Mouse (Mus musculus) CH12.LX (cell line): ENCODE measurements around the gene Spout1. TPM values are rescaled to one million over a fixed set of nuclear protein-coding genes. Genes with fewer than 3 reads are reported as not detected.

Experiments used
- DNase-seq: peaks from one replicate; pipeline ENCODE4 v3.0.0-alpha.2; 2013; ENCODE audit errors: extremely low read depth
- H3K27ac ChIP-seq: 2 replicates; pipeline ENCODE4 v1.5.1; 2012; ENCODE audit warnings: low read depth, mild to moderate bottlenecking, control low read depth, moderate library complexity; ENCODE audit not compliant: insufficient read depth
- H3K27me3 ChIP-seq: replicated peaks from 2 replicates; pipeline ENCODE3; 2012; ENCODE audit warnings: inconsistent platforms
- H3K36me3 ChIP-seq, 2 experiments: replicated peaks in 1 of 2; 2 replicates each; pipeline versions ENCODE3 to v1.6.1; 2012; ENCODE audit warnings: inconsistent platforms in 1 of 2, low read length in 1 of 2, mild to moderate bottlenecking in 1 of 2, mixed read lengths in 1 of 2, moderate library complexity in 1 of 2; ENCODE audit not compliant: control insufficient read depth in 1 of 2, insufficient read depth in 1 of 2
- H3K4me1 ChIP-seq, 2 experiments: 2 replicates each; pipeline ENCODE4 v1.6.1; 2012; ENCODE audit warnings: inconsistent platforms in 1 of 2, moderate library complexity in 1 of 2; ENCODE audit not compliant: insufficient read depth in 2 of 2, control insufficient read depth in 1 of 2
- H3K4me2 ChIP-seq: 2 replicates; pipeline ENCODE4 v1.6.1; 2012; ENCODE audit warnings: low read depth, mild to moderate bottlenecking, control low read depth; ENCODE audit not compliant: poor library complexity, insufficient read depth, severe bottlenecking
- H3K4me3 ChIP-seq, 3 experiments: fragments of 150-350 bp in 1 of 3; sonication (generic) in 1 of 3; replicated peaks in 1 of 3; 2 replicates each; pipeline versions ENCODE3 to v1.5.1; 2011 to 2012; ENCODE audit warnings: low read depth in 2 of 3, low read length in 2 of 3, mild to moderate bottlenecking in 2 of 3, moderate library complexity in 2 of 3, control low read depth in 1 of 3, improper control_type of control experiment in 1 of 3, inconsistent platforms in 1 of 3, mixed read lengths in 1 of 3; ENCODE audit not compliant: poor library complexity in 1 of 3
- H3K79me2 ChIP-seq: replicated peaks from 2 replicates; pipeline ENCODE4 v1.6.1; 2012; ENCODE audit warnings: mild to moderate bottlenecking, moderate library complexity; ENCODE audit not compliant: control insufficient read depth, poor library complexity, insufficient read depth, severe bottlenecking; ENCODE audit errors: extremely low read depth
- H3K9ac ChIP-seq: 2 replicates; pipeline ENCODE4 v1.6.1; 2012; ENCODE audit warnings: low read depth, mild to moderate bottlenecking, control low read depth, moderate library complexity; ENCODE audit not compliant: insufficient read depth
- H3K9me3 ChIP-seq: replicated peaks from 2 replicates; pipeline ENCODE3; 2012; ENCODE audit warnings: low read length, inconsistent platforms, mixed read lengths
- BHLHE40 ChIP-seq: IDR thresholded peaks from 2 replicates; pipeline ENCODE4 v1.6.1; 2011; ENCODE audit warnings: mild to moderate bottlenecking, low read depth, low read length, improper control_type of control experiment
- CHD2 ChIP-seq: IDR thresholded peaks from 2 replicates; pipeline ENCODE4 v1.6.1; 2011; ENCODE audit warnings: low read length, improper control_type of control experiment
- CTCF ChIP-seq, 2 experiments: IDR thresholded peaks in 1 of 2; conservative IDR thresholded peaks in 1 of 2; 2 replicates each; pipeline ENCODE4 v1.5.1; 2011 to 2012; ENCODE audit warnings: low read depth in 2 of 2, low read length in 2 of 2, improper control_type of control experiment in 1 of 2, inconsistent platforms in 1 of 2, mild to moderate bottlenecking in 1 of 2, moderate library complexity in 1 of 2
- E2F4 ChIP-seq: IDR thresholded peaks from 2 replicates; pipeline ENCODE4 v1.6.1; 2011; ENCODE audit warnings: low read depth, low read length, improper control_type of control experiment; ENCODE audit not compliant: insufficient replicate concordance
- ELF1 ChIP-seq: IDR thresholded peaks from 2 replicates; pipeline ENCODE4 v1.6.1; 2014; ENCODE audit warnings: low read depth, mild to moderate bottlenecking, inconsistent platforms, low read length, improper control_type of control experiment
- EP300 ChIP-seq: IDR thresholded peaks from 2 replicates; pipeline ENCODE4 v1.6.1; 2011; ENCODE audit warnings: low read length, improper control_type of control experiment
- ETS1 ChIP-seq: conservative IDR thresholded peaks from 2 replicates; pipeline ENCODE4 v1.6.1; 2012; ENCODE audit warnings: low read depth, mild to moderate bottlenecking, inconsistent platforms, low read length, improper control_type of control experiment, moderate library complexity
- GABPA ChIP-seq: IDR thresholded peaks from 2 replicates; pipeline ENCODE4 v1.6.1; 2012; ENCODE audit warnings: low read depth, low read length, improper control_type of control experiment, inconsistent platforms; ENCODE audit not compliant: insufficient replicate concordance
- HCFC1 ChIP-seq: IDR thresholded peaks from 2 replicates; pipeline ENCODE4 v1.6.1; 2012; ENCODE audit warnings: low read depth, mild to moderate bottlenecking, inconsistent platforms, low read length, improper control_type of control experiment
- IRF4 ChIP-seq: IDR thresholded peaks from 2 replicates; pipeline ENCODE4 v1.6.1; 2014; ENCODE audit warnings: low read depth, mild to moderate bottlenecking, inconsistent platforms, low read length, improper control_type of control experiment
- JUN ChIP-seq: IDR thresholded peaks from 2 replicates; pipeline ENCODE4 v1.6.1; 2011; ENCODE audit warnings: low read depth, mild to moderate bottlenecking, low read length, improper control_type of control experiment, moderate library complexity; ENCODE audit not compliant: insufficient read depth
- KAT2A ChIP-seq: IDR thresholded peaks from 2 replicates; pipeline ENCODE4 v1.6.1; 2012; ENCODE audit warnings: low read length, improper control_type of control experiment, inconsistent platforms; ENCODE audit not compliant: insufficient replicate concordance
- MAFK ChIP-seq: IDR thresholded peaks from 2 replicates; pipeline ENCODE4 v1.6.1; 2011; ENCODE audit warnings: low read length, improper control_type of control experiment; ENCODE audit not compliant: insufficient replicate concordance
- MAX ChIP-seq: IDR thresholded peaks from 2 replicates; pipeline ENCODE4 v1.6.1; 2011; ENCODE audit warnings: low read length, improper control_type of control experiment
- MAZ ChIP-seq: IDR thresholded peaks from 2 replicates; pipeline ENCODE4 v1.6.1; 2012; ENCODE audit warnings: low read depth, mild to moderate bottlenecking, inconsistent platforms, low read length, improper control_type of control experiment, moderate library complexity
- MEF2A ChIP-seq: IDR thresholded peaks from 2 replicates; pipeline ENCODE4 v1.6.1; 2014; ENCODE audit warnings: low read depth, mild to moderate bottlenecking, inconsistent platforms, low read length, improper control_type of control experiment, borderline replicate concordance
- MXI1 ChIP-seq: IDR thresholded peaks from 2 replicates; pipeline ENCODE4 v1.6.1; 2011; ENCODE audit warnings: mild to moderate bottlenecking, low read depth, low read length, improper control_type of control experiment
- MYC ChIP-seq: IDR thresholded peaks from 2 replicates; pipeline ENCODE4 v1.6.1; 2011; ENCODE audit warnings: low read depth, mild to moderate bottlenecking, improper control_type of control experiment, low read length
- NRF1 ChIP-seq: IDR thresholded peaks from 2 replicates; pipeline ENCODE4 v1.6.1; 2014; ENCODE audit warnings: low read depth, mild to moderate bottlenecking, inconsistent platforms, low read length, improper control_type of control experiment, moderate library complexity
- PAX5 ChIP-seq: IDR thresholded peaks from 2 replicates; pipeline ENCODE4 v1.6.1; 2012; ENCODE audit warnings: low read length, inconsistent platforms, mixed read lengths
- POLR2A ChIP-seq: IDR thresholded peaks from 2 replicates; pipeline ENCODE4 v1.6.1; 2011; ENCODE audit warnings: low read depth, mild to moderate bottlenecking, improper control_type of control experiment, low read length
- POLR2AphosphoS2 ChIP-seq: IDR thresholded peaks from 2 replicates; pipeline ENCODE4 v1.6.1; 2011; ENCODE audit warnings: low read depth, low read length, improper control_type of control experiment
- RAD21 ChIP-seq: IDR thresholded peaks from 2 replicates; pipeline ENCODE4 v1.6.1; 2011; ENCODE audit warnings: low read depth, mild to moderate bottlenecking, low read length, improper control_type of control experiment, moderate library complexity
- SIN3A ChIP-seq: IDR thresholded peaks from 2 replicates; pipeline ENCODE4 v1.6.1; 2012; ENCODE audit warnings: low read length, improper control_type of control experiment, inconsistent platforms
- SMC3 ChIP-seq: IDR thresholded peaks from 2 replicates; pipeline ENCODE4 v1.6.1; 2011; ENCODE audit warnings: low read depth, low read length, improper control_type of control experiment
- TBP ChIP-seq: conservative IDR thresholded peaks from 2 replicates; pipeline ENCODE4 v1.6.1; 2011; ENCODE audit warnings: low read depth, low read length, improper control_type of control experiment
- TCF12 ChIP-seq: IDR thresholded peaks from 2 replicates; pipeline ENCODE4 v1.6.1; 2014; ENCODE audit warnings: low read depth, mild to moderate bottlenecking, inconsistent platforms, low read length, improper control_type of control experiment
- UBTF ChIP-seq: IDR thresholded peaks from 2 replicates; pipeline ENCODE4 v1.6.1; 2012; ENCODE audit warnings: low read depth, mild to moderate bottlenecking, inconsistent platforms, low read length, improper control_type of control experiment, moderate library complexity
- USF1 ChIP-seq: IDR thresholded peaks from 2 replicates; pipeline ENCODE4 v1.6.1; 2014; ENCODE audit warnings: low read depth, mild to moderate bottlenecking, inconsistent platforms, low read length, improper control_type of control experiment
- USF2 ChIP-seq: conservative IDR thresholded peaks from 2 replicates; pipeline ENCODE4 v1.6.1; 2011; ENCODE audit warnings: low read depth, low read length, improper control_type of control experiment
- ZKSCAN1 ChIP-seq: IDR thresholded peaks from 2 replicates; pipeline ENCODE4 v1.6.1; 2012; ENCODE audit warnings: low read depth, inconsistent platforms, low read length, improper control_type of control experiment, borderline replicate concordance
- dilution Hi-C: fragments of 300-500 bp; cut with MboI; formaldehyde crosslinking; loops from 2 replicates; pipeline ENCODE4 v1.14.3; 2020; ENCODE audit warnings: low sequenced_read_pairs; ENCODE audit not compliant: extremely low pct_unique_long_range_greater_than_20kb, extremely low pct_ligation_motif_present
- in situ Hi-C: fragments of 300-500 bp; cut with MboI; formaldehyde crosslinking; loops from 3 replicates; pipeline ENCODE4 v1.14.3; 2019; ENCODE audit warnings: low sequenced_read_pairs, low pct_ligation_motif_present, low pct_unique_long_range_greater_than_20kb, mixed read lengths
- polyA plus RNA-seq: library from polyadenylated mRNA; unstranded; fragments of >175 nt; gene quantifications from 2 replicates; pipeline ENCODE4 v1.2.1, GENCODE M21; 2012; ENCODE audit warnings: low read depth; ENCODE audit not compliant: insufficient read length
- total RNA-seq, 2 experiments: library from RNA; depleted of rRNA; stranded (reverse); fragments of 300-350 nt in 1 of 2; fragments of >200 nt in 1 of 2; gene quantifications; 2 replicates each; pipeline ENCODE4 v1.2.3; 2012 to 2014

Gene Spout1
- total and polyA plus RNA-seq, 3 experiments = 38.4 to 62.3 (median 49.2) TPM

GRCm38 (mm10) chr2:30134378-30134711, 43.9 kb downstream of the Spout1 start:
- Histone ChIP-seq H3K9ac (peak overlapping the region; percentile 65), H3K9me3 (no peaks in the 10 kb centered on the region), H3K4me3 (peak overlapping the region; percentile 75 to 93 (median 76)), H3K27me3 (no peaks in the 10 kb centered on the region), H3K27ac (no peak overlapping the region), H3K79me2 (no peaks in the 10 kb centered on the region), H3K4me2 (peak overlapping the region; percentile 85), H3K4me1 (peaks cover 0 to 24% of the 10 kb centered on the region in 2 experiments; a peak in 2 of 4 replicates), H3K36me3 (peaks cover 8 to 37% of the 10 kb centered on the region in 2 experiments)
- no peak for DNase-seq
- in situ Hi-C loops = no loop called here
- no peak for TF ChIP-seq USF2
- no peak for TF ChIP-seq HCFC1
- TF ChIP-seq TBP = no peak
- no peak for TF ChIP-seq CHD2
- no peak for TF ChIP-seq MEF2A
- TF ChIP-seq PAX5 = no peak
- TF ChIP-seq MAZ = no peak
- TF ChIP-seq MAFK = no peak
- TF ChIP-seq GABPA = no peak
- TF ChIP-seq E2F4 = no peak
- no peak for TF ChIP-seq EP300
- TF ChIP-seq RAD21 = no peak
- TF ChIP-seq MYC = no peak
- no peak for TF ChIP-seq SMC3
- no peak for TF ChIP-seq UBTF
- no peak for TF ChIP-seq ELF1
- TF ChIP-seq NRF1 = no peak
- no peak for TF ChIP-seq SIN3A
- no peak for TF ChIP-seq POLR2AphosphoS2
- dilution Hi-C loops = no loop called here

GRCm38 (mm10) chr2:30133613-30134377, 44.5 kb downstream of the Spout1 start, which contains the start of gene Tbc1d13:
Tbc1d13 (plus strand) TSS chr2:30133746.
- peak within 1 kb of the TSS; percentile 75 to 93 (median 76) for H3K4me3 ChIP-seq
- dilution Hi-C loops = no loop called here
- peaks cover 8 to 34% of the 10 kb centered on the region in 2 experiments for H3K36me3 ChIP-seq
- peaks cover 0 to 24% of the 10 kb centered on the region in 2 experiments; a peak in 2 of 4 replicates for H3K4me1 ChIP-seq
- no peaks in the 10 kb centered on the region for H3K9me3 ChIP-seq
- H3K27ac ChIP-seq = no peak within 1 kb of the TSS
- DNase-seq = peak; percentile 96
- peak within 1 kb of the TSS; percentile 76 for H3K9ac ChIP-seq
- in situ Hi-C loops = no loop called here
- no peaks in the 10 kb centered on the region for H3K27me3 ChIP-seq
- no peaks in the 10 kb centered on the region for H3K79me2 ChIP-seq
- peak within 1 kb of the TSS; percentile 85 for H3K4me2 ChIP-seq
- no peak for TF ChIP-seq KAT2A
- TF ChIP-seq MAX = peak; percentile 97
- peak; percentile 32; the same call in 1 of the 2 replicates for TF ChIP-seq IRF4
- TF ChIP-seq TBP = peak; percentile 97
- no peak for TF ChIP-seq ZKSCAN1
- TF ChIP-seq TCF12 = peak; percentile 86
- peak; percentile 94 for TF ChIP-seq MXI1
- TF ChIP-seq USF2 = peak; percentile 98
- peak; percentile 99 for TF ChIP-seq USF1
- TF ChIP-seq ETS1 = peak; percentile 39; the same call in 1 of the 2 replicates
- no peak for TF ChIP-seq JUN
- TF ChIP-seq HCFC1 = peak; percentile 86
- TF ChIP-seq PAX5 = no peak
- TF ChIP-seq SIN3A = peak; percentile 98
- peak; percentile 98 for TF ChIP-seq BHLHE40
- peak; percentile 99 for TF ChIP-seq POLR2A
- peak; percentile 96 for TF ChIP-seq POLR2AphosphoS2
- TF ChIP-seq MEF2A = peak; percentile 75
- peak; percentile 80 for TF ChIP-seq NRF1
- peak; percentile 77; the same call in 1 of the 2 replicates for TF ChIP-seq MYC
- TF ChIP-seq CTCF (conservative IDR thresholded peaks at IDR 0.05 in 1 of 2, IDR thresholded peaks at IDR 0.05 in 1 of 2; ENCODE audit: low read depth in 2 of 2, low read length in 2 of 2) = no peak
